8 mouse cellular contexts compared by ENCODE assay signal in genomic region chr15:102517631-102517975, GRCm38 (mm10). TPM values are rescaled to one million over a fixed set of nuclear protein-coding genes. Genes with fewer than 3 reads are reported as not detected.
DNase-seq lines count a peak whose midpoint lies in the region; ATAC-seq and TF ChIP-seq lines count a peak whose summit lies in the region.

No protein-coding gene starts in this region.

- 0% methylated on average over 10 of the region's 10 CpGs for WGBS in heart, embryonic 16.5 days
- 0% methylated on average over 10 of the region's 10 CpGs for WGBS in hindbrain, embryonic 11.5 days
- under 1% methylated on average over 10 of the region's 10 CpGs for WGBS in midbrain, embryonic 11.5 days

- H3K79me2 ChIP-seq in MEL (ENCODE audit: control insufficient read depth, insufficient read depth, low read length, poor library complexity): peaks cover 17% of the 10 kb centered on the region

- TF ChIP-seq EP300 in MEL (IDR thresholded peaks at IDR 0.05; ENCODE audit: low read depth in 1 of 2, low read length in 2 of 2): no peak

- no peaks in the 10 kb centered on the region for H3K9me3 ChIP-seq in heart, embryonic 16.5 days (replicated peaks; ENCODE audit: control insufficient read depth, low read length)
- no peaks in the 10 kb centered on the region for H3K9me3 ChIP-seq in MEL (replicated peaks; ENCODE audit: insufficient read depth, low read length)
- no peaks in the 10 kb centered on the region for H3K9me3 ChIP-seq in hindbrain, embryonic 11.5 days (ENCODE audit: control insufficient read depth, low read length)
- no peaks in the 10 kb centered on the region for H3K9me3 ChIP-seq in midbrain, embryonic 11.5 days (ENCODE audit: control insufficient read depth, low read length)

- peak overlapping the region; percentile 74 for H3K4me3 ChIP-seq in heart, embryonic 16.5 days (ENCODE audit: low read length)
- peak overlapping the region; percentile 70 to 78 for H3K4me3 ChIP-seq in MEL (ENCODE audit: control insufficient read depth in 1 of 2, insufficient read depth in 1 of 2, low read depth in 2 of 2, low read length in 2 of 2)
- H3K4me3 ChIP-seq in hindbrain, embryonic 11.5 days (ENCODE audit: low read depth, low read length): peak overlapping the region; percentile 60
- H3K4me3 ChIP-seq in midbrain, embryonic 11.5 days (ENCODE audit: low read depth, low read length): peak overlapping the region; percentile 65

- H3K4me2 ChIP-seq in heart, embryonic 16.5 days (ENCODE audit: low read depth, low read length): peak overlapping the region; percentile 95
- peak overlapping the region; percentile 82 for H3K4me2 ChIP-seq in hindbrain, embryonic 11.5 days (replicated peaks; ENCODE audit: low read depth, low read length)
- peak overlapping the region; percentile 92 for H3K4me2 ChIP-seq in midbrain, embryonic 11.5 days

- ATAC-seq in heart, embryonic 16.5 days (replicated peaks; ENCODE audit: extremely low read depth, insufficient read depth, low FRiP score): no peak
- ATAC-seq in hindbrain, embryonic 11.5 days (ENCODE audit: low FRiP score): no peak
- ATAC-seq in midbrain, embryonic 11.5 days (ENCODE audit: low FRiP score): no peak
- ATAC-seq in cerebellum, adult (ENCODE audit: insufficient number of reproducible peaks, low FRiP score, low TSS enrichment): no peak

- H3K27me3 ChIP-seq in heart, embryonic 16.5 days (ENCODE audit: control insufficient read depth, insufficient read depth, low read length): no peaks in the 10 kb centered on the region
- no peaks in the 10 kb centered on the region for H3K27me3 ChIP-seq in MEL (ENCODE audit: control insufficient read depth in 1 of 2, insufficient read depth in 2 of 2, low read length in 2 of 2)
- H3K27me3 ChIP-seq in hindbrain, embryonic 11.5 days (ENCODE audit: control insufficient read depth, insufficient read depth, low read length): no peaks in the 10 kb centered on the region
- no peaks in the 10 kb centered on the region for H3K27me3 ChIP-seq in midbrain, embryonic 11.5 days (ENCODE audit: control insufficient read depth, insufficient read depth, low read length)

- TF ChIP-seq CTCF in MEL (IDR thresholded peaks at IDR 0.05 in 2 of 3, conservative IDR thresholded peaks at IDR 0.05 in 1 of 3; ENCODE audit: control insufficient read depth in 1 of 3, insufficient read depth in 1 of 3, low read depth in 2 of 3, low read length in 3 of 3, poor library complexity in 1 of 3, severe bottlenecking in 1 of 3): no peak

- peak overlapping the region; percentile 77 for H3K9ac ChIP-seq in heart, embryonic 16.5 days (ENCODE audit: low read length)
- H3K9ac ChIP-seq in MEL (ENCODE audit: control insufficient read depth, low read depth, low read length, poor library complexity, severe bottlenecking): peak overlapping the region; percentile 69
- peak overlapping the region; percentile 79 for H3K9ac ChIP-seq in hindbrain, embryonic 11.5 days (ENCODE audit: low read depth, low read length)
- H3K9ac ChIP-seq in midbrain, embryonic 11.5 days (ENCODE audit: low read length): peak overlapping the region; percentile 86; the same call in 1 of the 2 replicates

- peak overlapping the region; percentile 94 for H3K27ac ChIP-seq in heart, embryonic 16.5 days (ENCODE audit: low read length)
- H3K27ac ChIP-seq in MEL (ENCODE audit: control insufficient read depth, low read depth, low read length): peak overlapping the region; percentile 55
- peak overlapping the region; percentile 97 for H3K27ac ChIP-seq in hindbrain, embryonic 11.5 days (ENCODE audit: low read depth, low read length)
- H3K27ac ChIP-seq in midbrain, embryonic 11.5 days (ENCODE audit: low read depth, low read length): peak overlapping the region; percentile 78

- TF ChIP-seq POLR2A in MEL (IDR thresholded peaks at IDR 0.05; ENCODE audit: control insufficient read depth in 1 of 2, insufficient read depth in 1 of 2, low read depth in 1 of 2, low read length in 2 of 2, poor library complexity in 1 of 2): peak; percentile 89 to 94

- no peak for TF ChIP-seq RAD21 in MEL (IDR thresholded peaks at IDR 0.05; ENCODE audit: low read depth, low read length)

- peaks cover 28% of the 10 kb centered on the region for H3K4me1 ChIP-seq in heart, embryonic 16.5 days (ENCODE audit: control insufficient read depth, insufficient read depth, low read length)
- H3K4me1 ChIP-seq in MEL (ENCODE audit: control insufficient read depth in 1 of 2, insufficient read depth in 2 of 2, low read length in 2 of 2): peaks cover 5 to 20% of the 10 kb centered on the region in 2 experiments; a peak in 3 of 4 replicates
- H3K4me1 ChIP-seq in hindbrain, embryonic 11.5 days (replicated peaks; ENCODE audit: control insufficient read depth, insufficient read depth, low read length): peaks cover 5% of the 10 kb centered on the region
- peaks cover 18% of the 10 kb centered on the region for H3K4me1 ChIP-seq in midbrain, embryonic 11.5 days (ENCODE audit: control insufficient read depth, insufficient read depth, low read length)

- intact Hi-C loops in heart, postnatal 36 days (cut with DNase I): loop anchor here (5.0 kb wide), 1 partner anchor 270 kb away; no protein-coding TSS in a partner anchor

- no peak for DNase-seq in heart, postnatal 36 days
- DNase-seq in MEL (ENCODE audit: low read depth, low spot score): no peak
- no peak for DNase-seq in hindbrain, embryonic 11.5 days (ENCODE audit: low spot score)
- no peak for DNase-seq in midbrain, embryonic 11.5 days (ENCODE audit: low spot score, missing footprints)
- DNase-seq in cerebellum, postnatal 25 days: no peak
- DNase-seq in gastrocnemius, postnatal 25 days: no peak

- H3K36me3 ChIP-seq in heart, embryonic 16.5 days (ENCODE audit: control insufficient read depth, insufficient read depth): peaks cover 11% of the 10 kb centered on the region
- peaks cover 0 to 16% of the 10 kb centered on the region in 2 experiments; a peak in 2 of 4 replicates for H3K36me3 ChIP-seq in MEL (ENCODE audit: control insufficient read depth in 1 of 2, insufficient read depth in 2 of 2, low read length in 2 of 2)
- H3K36me3 ChIP-seq in hindbrain, embryonic 11.5 days (ENCODE audit: control insufficient read depth, insufficient read depth, low read length): 0 out of 2 replicates have a peak, but pooled peaks cover 3% of the 10 kb centered on the region
- H3K36me3 ChIP-seq in midbrain, embryonic 11.5 days (ENCODE audit: control insufficient read depth, insufficient read depth, low read length): no peaks in the 10 kb centered on the region

TF ChIP-seq in MEL, 35 proteins besides CTCF, POLR2A, EP300 and RAD21 (continues in another document):
- peak; percentile 50; the same call in 1 of the 2 replicates for TF ChIP-seq SIN3A (IDR thresholded peaks at IDR 0.05; ENCODE audit: low read length)

RNA-seq across cellular contexts. Expression of gene Tarbp2, which starts 0.4 kb away (rescaled TPM):
- 88.1 and 95.1 TPM in 2 replicates for polyA plus RNA-seq in heart, embryonic 16.5 days (2015; fragmentation: Nextera tagmentation; extraction: Ambion mirVana)
- 10 to 100 TPM; 45.5 to 48.2 TPM for total RNA-seq in heart, postnatal 36 days (2021)
- 135 and 155 TPM in 2 replicates for total RNA-seq in MEL (2012; rRNA removed)
- polyA plus RNA-seq in MEL (2012; ENCODE audit: insufficient read depth in 1 of 2, insufficient read length in 2 of 2, low read depth in 1 of 2, low replicate concordance in 2 of 2, missing spikeins in 1 of 2): 100 to 1,000 TPM in 1 of 2 experiments, not detected in 1; 182 TPM
- 85.2 and 86.3 TPM in 2 replicates for polyA plus RNA-seq in hindbrain, embryonic 11.5 days (2014; fragmentation: Nextera tagmentation; extraction: Ambion mirVana)
- polyA plus RNA-seq in midbrain, embryonic 11.5 days (2014; fragmentation: Nextera tagmentation; extraction: Ambion mirVana): 91.2 and 96.6 TPM in 2 replicates
- total RNA-seq in gastrocnemius, postnatal 25 days (2021): 10 to 100 TPM; 31.9 to 34.6 TPM

RNA-seq across cellular contexts. Expression of gene Map3k12, which starts 0.7 kb away (rescaled TPM):
- 10.3 and 11.3 TPM in 2 replicates for polyA plus RNA-seq in heart, embryonic 16.5 days (2015; fragmentation: Nextera tagmentation; extraction: Ambion mirVana)
- total RNA-seq in heart, postnatal 36 days (2021): 1 to 10 TPM; 3.5 to 3.6 TPM
- total RNA-seq in MEL (2012; rRNA removed): 1.7 and 2.0 TPM in 2 replicates
- polyA plus RNA-seq in MEL (2012; ENCODE audit: insufficient read depth in 1 of 2, insufficient read length in 2 of 2, low read depth in 1 of 2, low replicate concordance in 2 of 2, missing spikeins in 1 of 2): 1 to 10 TPM in 1 of 2 experiments, not detected in 1; 2.8 TPM
- polyA plus RNA-seq in hindbrain, embryonic 11.5 days (2014; fragmentation: Nextera tagmentation; extraction: Ambion mirVana): 21.2 and 23.8 TPM in 2 replicates
- polyA plus RNA-seq in midbrain, embryonic 11.5 days (2014; fragmentation: Nextera tagmentation; extraction: Ambion mirVana): 16.4 and 19.7 TPM in 2 replicates
- 1 to 10 TPM; 1.7 to 1.8 TPM for total RNA-seq in gastrocnemius, postnatal 25 days (2021)

RNA-seq across cellular contexts. Expression of gene Npff, which starts 7.1 kb away (rescaled TPM):
- 2.1 and 2.6 TPM in 2 replicates for polyA plus RNA-seq in heart, embryonic 16.5 days (2015; fragmentation: Nextera tagmentation; extraction: Ambion mirVana)
- total RNA-seq in heart, postnatal 36 days (2021): 1 to 10 TPM in 1 of 2 experiments, under 1 TPM in 1; 0.89 to 1.4 TPM
- 0.85 and 1.8 TPM in 2 replicates for total RNA-seq in MEL (2012; rRNA removed)
- 1 to 10 TPM in 1 of 2 experiments, not detected in 1; 5.5 TPM for polyA plus RNA-seq in MEL (2012; ENCODE audit: insufficient read depth in 1 of 2, insufficient read length in 2 of 2, low read depth in 1 of 2, low replicate concordance in 2 of 2, missing spikeins in 1 of 2)
- polyA plus RNA-seq in hindbrain, embryonic 11.5 days (2014; fragmentation: Nextera tagmentation; extraction: Ambion mirVana): 2.6 and 2.7 TPM in 2 replicates
- 0.98 and 1.9 TPM in 2 replicates for polyA plus RNA-seq in midbrain, embryonic 11.5 days (2014; fragmentation: Nextera tagmentation; extraction: Ambion mirVana)
- 1 to 10 TPM; 1.3 to 1.8 TPM for total RNA-seq in gastrocnemius, postnatal 25 days (2021)

RNA-seq across cellular contexts. Expression of gene Gm10337, which starts 14.1 kb away (rescaled TPM):
- polyA plus RNA-seq in heart, embryonic 16.5 days (2015; fragmentation: Nextera tagmentation; extraction: Ambion mirVana): 4.1 TPM in 1 of 2 replicates, not detected in the other
- total RNA-seq in heart, postnatal 36 days (2021): not detected
- not detected in 2 replicates for total RNA-seq in MEL (2012; rRNA removed)
- not detected for polyA plus RNA-seq in MEL (2012; ENCODE audit: insufficient read depth in 1 of 2, insufficient read length in 2 of 2, low read depth in 1 of 2, low replicate concordance in 2 of 2, missing spikeins in 1 of 2)
- 5.1 and 8.8 TPM in 2 replicates for polyA plus RNA-seq in hindbrain, embryonic 11.5 days (2014; fragmentation: Nextera tagmentation; extraction: Ambion mirVana)
- polyA plus RNA-seq in midbrain, embryonic 11.5 days (2014; fragmentation: Nextera tagmentation; extraction: Ambion mirVana): 6.7 TPM in 1 of 2 replicates, not detected in the other
- total RNA-seq in gastrocnemius, postnatal 25 days (2021): 1 to 10 TPM in 1 of 2 experiments, not detected in 1; 3.8 TPM

RNA-seq across cellular contexts. Expression of gene Pcbp2, which starts 47.3 kb away (rescaled TPM):
- 136 and 140 TPM in 2 replicates for polyA plus RNA-seq in heart, embryonic 16.5 days (2015; fragmentation: Nextera tagmentation; extraction: Ambion mirVana)
- total RNA-seq in heart, postnatal 36 days (2021): 100 to 1,000 TPM; 482 to 500 TPM
- total RNA-seq in MEL (2012; rRNA removed): 359 and 427 TPM in 2 replicates
- 1,000 to 10,000 TPM in 1 of 2 experiments, 100 to 1,000 TPM in 1; 977 to 2,091 TPM for polyA plus RNA-seq in MEL (2012; ENCODE audit: insufficient read depth in 1 of 2, insufficient read length in 2 of 2, low read depth in 1 of 2, low replicate concordance in 2 of 2, missing spikeins in 1 of 2)
- polyA plus RNA-seq in hindbrain, embryonic 11.5 days (2014; fragmentation: Nextera tagmentation; extraction: Ambion mirVana): 238 and 273 TPM in 2 replicates
- polyA plus RNA-seq in midbrain, embryonic 11.5 days (2014; fragmentation: Nextera tagmentation; extraction: Ambion mirVana): 234 and 255 TPM in 2 replicates
- total RNA-seq in gastrocnemius, postnatal 25 days (2021): 100 to 1,000 TPM; 409 to 410 TPM
